Mouse (Mus musculus): Measurements from ENCODE around the gene Cdc25a.

Cdc25a gene

GRCm38 (mm10) chr9:109932756-109933375, 57.5 kb downstream of the Cdc25a start:
- peak; percentile 34 for DNase-seq

GRCm38 (mm10) chr9:109939401-109939800, 64.0 kb downstream of the Cdc25a start:
- no peak for DNase-seq

- no peak for DNase-seq
Observed at GRCm38 (mm10) chr9:109942796-109943195, 67.4 kb downstream of the Cdc25a start.

All from cerebellum, adult 11 months (tissue).